Mouse (Mus musculus) embryonic facial prominence, embryonic 13.5 days (tissue): ENCODE measurements at regions not wholly inside any gene's neighbourhood (a gene's known extent, or its start where the extent isn't known, plus 50 kb on each side); places are given as distances from the start of the nearest gene placed in this dataset.
A peak's percentile ranks its signal among the peaks of the same experiment; 100 is the strongest.

Experiments used
- ATAC-seq: fragments of 200-750 bp; cut with Nextera tagmentation; 2 replicates; pipeline ENCODE4 v1.8.0; 2017; ENCODE audit warnings: low read depth; ENCODE audit not compliant: insufficient number of reproducible peaks, insufficient read depth, low FRiP score, low TSS enrichment
- H3K27ac ChIP-seq: fragments of 300-500 bp; sonication (generic); 2 replicates; pipeline ENCODE4 v1.5.1; 2015; ENCODE audit warnings: moderate library complexity, mild to moderate bottlenecking, inconsistent platforms
- H3K27me3 ChIP-seq: fragments of 300-500 bp; sonication (generic); 2 replicates; pipeline ENCODE4 v1.6.1; 2015; ENCODE audit warnings: mild to moderate bottlenecking, inconsistent platforms
- H3K36me3 ChIP-seq: fragments of 300-500 bp; sonication (generic); 2 replicates; pipeline ENCODE4 v1.6.1; 2015; ENCODE audit warnings: mild to moderate bottlenecking, inconsistent platforms
- H3K4me1 ChIP-seq: fragments of 300-500 bp; sonication (generic); 2 replicates; pipeline ENCODE4 v1.6.1; 2015; ENCODE audit warnings: inconsistent platforms
- H3K4me2 ChIP-seq: fragments of 300-500 bp; sonication (generic); 2 replicates; pipeline ENCODE4 v1.6.1; 2015; ENCODE audit warnings: moderate library complexity, mild to moderate bottlenecking, inconsistent platforms
- H3K4me3 ChIP-seq: fragments of 300-500 bp; sonication (generic); 2 replicates; pipeline ENCODE4 v1.5.1; 2015; ENCODE audit warnings: mild to moderate bottlenecking, inconsistent platforms
- H3K9ac ChIP-seq: fragments of 300-500 bp; sonication (generic); 2 replicates; pipeline ENCODE4 v1.6.1; 2015; ENCODE audit warnings: mild to moderate bottlenecking, inconsistent platforms
- H3K9me3 ChIP-seq: fragments of 300-500 bp; sonication (generic); 2 replicates; pipeline ENCODE4 v1.6.1; 2016; ENCODE audit warnings: inconsistent platforms
- WGBS: fragments of 180-500 bp; shearing (Covaris S2); methylation state at CpG from one replicate; pipeline ENCODE4 v1.1.7; 2015; ENCODE audit warnings: mixed read lengths; 5-methylcytosine and 5-hydroxymethylcytosine counted together

DNA sequence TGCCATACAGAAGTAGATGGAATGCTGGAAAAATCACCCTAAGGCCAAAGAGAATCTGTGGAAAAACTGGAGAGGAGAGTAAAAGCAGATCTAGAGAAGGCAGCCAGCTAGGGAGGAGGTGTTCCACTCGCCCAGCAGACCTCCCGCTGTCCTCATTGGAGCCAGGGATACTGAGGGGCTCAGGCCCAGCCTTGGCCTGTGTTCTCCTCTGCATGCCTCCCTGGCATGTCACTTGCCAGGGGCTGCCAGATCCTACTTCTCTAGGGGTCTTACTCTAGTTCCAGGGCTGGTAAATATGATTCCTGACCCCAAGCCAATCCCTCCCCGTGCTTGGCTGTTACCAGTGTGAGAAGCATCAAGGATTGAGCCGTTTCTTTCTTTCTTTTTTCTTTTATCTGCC lies 59.5 kb upstream of the Cdon start:
- Histone ChIP-seq H3K4me1 (peaks cover 66% of the 10 kb centered on the region), H3K4me2 (no peak overlapping the region)
- no peak for ATAC-seq

DNA sequence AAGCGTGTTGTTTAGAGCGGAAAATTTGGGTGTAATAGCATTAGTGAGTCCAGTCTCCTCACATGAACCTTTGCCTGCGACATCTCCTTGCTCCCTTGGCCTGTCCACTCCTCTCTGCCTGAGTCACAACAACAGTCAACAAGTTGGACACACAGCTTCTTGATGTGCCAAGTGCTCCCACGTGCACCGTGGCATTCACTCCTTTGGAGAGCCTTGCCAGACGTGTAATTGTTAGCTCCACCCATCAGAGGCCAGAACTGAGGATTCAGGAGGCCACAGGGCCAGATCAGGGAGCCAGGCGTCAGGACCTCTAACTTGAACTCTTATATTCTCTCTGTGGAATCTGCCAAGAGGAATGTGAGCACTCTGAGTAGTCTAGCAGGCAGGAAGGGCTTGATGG lies 58.7 kb upstream of the Cdon start:
- Histone ChIP-seq H3K9me3 (no peaks in the 10 kb centered on the region), H3K4me1 (peaks cover 69% of the 10 kb centered on the region), H3K4me2 (0 out of 2 replicates have a peak overlapping the region, but pooled peaks have one; percentile 20), H3K4me3 (no peak overlapping the region), H3K27ac (peak overlapping the region; percentile 94), H3K36me3 (no peaks in the 10 kb centered on the region), H3K9ac (no peak overlapping the region), H3K27me3 (no peaks in the 10 kb centered on the region)
- no peak for ATAC-seq
- 39% methylated on average over 7 of the region's 7 CpGs for WGBS

More for the DNA sequence above, 59.5 kb upstream of the Cdon start:
- Histone ChIP-seq H3K27ac (peak overlapping the region; percentile 94), H3K9ac (no peak overlapping the region), H3K36me3 (no peaks in the 10 kb centered on the region), H3K27me3 (no peaks in the 10 kb centered on the region), H3K4me3 (no peak overlapping the region), H3K9me3 (no peaks in the 10 kb centered on the region)
- 44% methylated on average over 4 of the region's 4 CpGs for WGBS

DNA sequence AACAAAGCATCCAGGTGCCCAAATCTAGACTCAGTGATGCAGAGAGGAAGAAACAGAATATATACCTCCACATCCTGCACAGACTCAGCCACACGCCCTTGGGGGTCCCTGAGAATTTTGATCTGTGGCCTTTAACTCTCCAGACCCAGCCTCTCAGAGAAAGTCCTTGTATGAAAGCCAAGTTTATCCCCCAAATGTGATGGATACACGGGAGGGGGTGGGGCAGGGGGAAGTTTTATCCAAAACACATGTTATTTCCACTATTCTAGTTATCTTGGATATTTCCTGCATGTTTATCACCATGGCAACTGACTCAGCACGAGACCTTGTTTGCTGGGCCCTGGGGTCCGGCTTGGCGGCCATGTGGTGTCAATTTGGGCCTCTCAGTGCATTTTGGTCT lies 57.8 kb upstream of the Cdon start:
- no peaks in the 10 kb centered on the region for H3K36me3 ChIP-seq
- H3K4me1 ChIP-seq = peaks cover 70% of the 10 kb centered on the region
- H3K4me3 ChIP-seq = no peak overlapping the region
- H3K4me2 ChIP-seq = peak overlapping the region; percentile 20; the same call in 1 of the 2 replicates
- no peak overlapping the region for H3K9ac ChIP-seq
- ATAC-seq = no peak
- H3K27ac ChIP-seq = peak overlapping the region; percentile 94
- no peaks in the 10 kb centered on the region for H3K27me3 ChIP-seq
- no peaks in the 10 kb centered on the region for H3K9me3 ChIP-seq
- 20% methylated on average over 5 of the region's 5 CpGs for WGBS

DNA sequence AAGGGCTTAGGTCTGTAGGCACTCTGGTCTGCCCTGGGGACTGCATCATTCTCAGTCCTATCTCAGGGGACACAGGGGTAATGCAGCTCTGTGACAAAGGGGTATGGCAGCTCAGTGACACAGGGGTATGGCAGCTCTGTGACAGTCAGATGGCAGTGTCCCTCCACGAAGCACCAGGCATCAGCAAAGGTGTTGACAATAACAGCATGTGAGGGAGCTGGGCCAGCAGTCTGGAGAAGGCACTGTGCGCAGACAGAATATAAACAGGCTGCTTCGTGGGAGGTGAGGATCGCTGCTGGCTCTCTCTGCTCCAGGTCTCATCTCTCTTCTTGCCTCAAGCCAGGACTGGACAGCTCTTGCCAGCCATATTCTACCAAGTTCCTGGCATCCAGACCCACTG lies 57.0 kb upstream of the Cdon start:
- Histone ChIP-seq H3K4me3 (no peak overlapping the region), H3K4me1 (peaks cover 66% of the 10 kb centered on the region), H3K27me3 (no peaks in the 10 kb centered on the region), H3K27ac (peak overlapping the region; percentile 94), H3K36me3 (no peaks in the 10 kb centered on the region), H3K9me3 (no peaks in the 10 kb centered on the region), H3K9ac (0 out of 2 replicates have a peak overlapping the region, but pooled peaks have one; percentile 27), H3K4me2 (no peak overlapping the region)
- ATAC-seq = no peak
- WGBS = 48% methylated on average over 4 of the region's 4 CpGs

DNA sequence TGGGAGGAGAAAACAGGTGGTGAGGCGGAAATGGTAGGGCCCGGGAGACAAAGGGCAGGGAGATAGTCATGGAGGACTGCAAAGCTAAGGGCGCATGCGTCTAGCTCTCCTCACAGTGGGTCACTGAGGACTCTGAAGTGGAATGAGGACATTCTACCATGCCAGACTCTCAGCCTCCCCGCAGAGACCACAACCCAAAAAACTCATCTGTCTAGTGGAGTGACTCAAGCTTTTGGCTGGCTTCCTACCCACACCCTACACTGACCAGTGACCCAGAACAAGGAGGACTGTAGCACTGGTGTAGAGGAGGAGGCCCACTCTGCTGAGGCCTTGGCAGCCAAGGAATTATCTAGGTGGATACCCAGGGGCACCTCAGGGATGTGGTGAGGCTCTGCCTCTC lies 55.0 kb upstream of the Cdon start:
- WGBS = 97% methylated on average over 5 of the region's 5 CpGs
- H3K36me3 ChIP-seq = no peaks in the 10 kb centered on the region
- H3K4me3 ChIP-seq = no peak overlapping the region
- H3K27me3 ChIP-seq = no peaks in the 10 kb centered on the region
- no peak for ATAC-seq
- no peak overlapping the region for H3K27ac ChIP-seq
- H3K9ac ChIP-seq = no peak overlapping the region
- peaks cover 54% of the 10 kb centered on the region for H3K4me1 ChIP-seq
- no peaks in the 10 kb centered on the region for H3K9me3 ChIP-seq
- no peak overlapping the region for H3K4me2 ChIP-seq

DNA sequence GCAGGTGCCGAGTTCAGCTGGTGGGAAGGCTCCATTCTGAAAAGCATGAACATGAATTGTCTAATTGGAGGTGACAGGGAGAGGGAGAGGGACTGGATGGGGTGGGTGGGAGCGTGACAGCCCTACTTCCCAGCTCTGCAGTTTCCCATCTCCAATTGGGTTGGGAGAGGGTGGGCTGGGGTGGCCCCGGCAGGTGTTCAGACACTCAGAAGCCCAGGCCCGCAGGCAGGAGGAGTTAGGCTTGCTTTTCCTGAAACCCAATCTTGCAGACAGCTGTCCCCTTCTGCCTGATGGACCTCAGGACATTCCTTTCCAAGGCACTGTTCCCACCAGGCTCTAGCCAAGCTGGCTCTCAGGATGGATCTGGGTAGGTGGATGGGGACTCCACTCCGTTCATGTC lies 51.9 kb upstream of the Cdon start:
- no peak overlapping the region for H3K4me2 ChIP-seq
- peaks cover 41% of the 10 kb centered on the region for H3K4me1 ChIP-seq
- H3K4me3 ChIP-seq = no peak overlapping the region
- no peaks in the 10 kb centered on the region for H3K36me3 ChIP-seq
- no peak overlapping the region for H3K27ac ChIP-seq
- H3K27me3 ChIP-seq = no peaks in the 10 kb centered on the region
- no peaks in the 10 kb centered on the region for H3K9me3 ChIP-seq
- peak; percentile 44; the same call in 1 of the 2 replicates for ATAC-seq
- 55% methylated on average over 5 of the region's 5 CpGs for WGBS
- H3K9ac ChIP-seq = no peak overlapping the region

DNA sequence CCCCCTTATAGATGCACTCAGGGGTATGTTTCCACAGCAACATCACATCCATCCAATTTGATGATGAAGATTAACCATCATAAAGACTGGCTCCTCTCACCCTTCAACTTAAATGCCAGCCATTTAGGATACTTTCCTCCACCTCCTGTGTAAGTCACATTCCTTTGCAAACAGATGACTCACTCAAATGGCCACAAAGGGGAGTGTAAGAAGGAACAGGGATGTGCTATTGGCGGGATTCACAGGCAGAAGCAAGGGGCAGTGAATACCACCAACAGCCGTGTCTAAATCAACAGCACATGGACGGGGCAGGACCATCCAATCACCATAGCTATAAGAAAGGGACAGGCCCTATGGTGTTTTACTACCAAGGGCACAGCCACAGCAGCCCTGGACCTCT lies 50.9 kb upstream of the Cdon start:
- Histone ChIP-seq H3K9ac (no peak overlapping the region), H3K36me3 (no peaks in the 10 kb centered on the region), H3K4me1 (peaks cover 35% of the 10 kb centered on the region), H3K27ac (no peak overlapping the region), H3K4me2 (no peak overlapping the region), H3K9me3 (no peaks in the 10 kb centered on the region), H3K4me3 (no peak overlapping the region), H3K27me3 (no peaks in the 10 kb centered on the region)
- ATAC-seq = no peak
- 59% methylated on average over 3 of the region's 3 CpGs for WGBS

DNA sequence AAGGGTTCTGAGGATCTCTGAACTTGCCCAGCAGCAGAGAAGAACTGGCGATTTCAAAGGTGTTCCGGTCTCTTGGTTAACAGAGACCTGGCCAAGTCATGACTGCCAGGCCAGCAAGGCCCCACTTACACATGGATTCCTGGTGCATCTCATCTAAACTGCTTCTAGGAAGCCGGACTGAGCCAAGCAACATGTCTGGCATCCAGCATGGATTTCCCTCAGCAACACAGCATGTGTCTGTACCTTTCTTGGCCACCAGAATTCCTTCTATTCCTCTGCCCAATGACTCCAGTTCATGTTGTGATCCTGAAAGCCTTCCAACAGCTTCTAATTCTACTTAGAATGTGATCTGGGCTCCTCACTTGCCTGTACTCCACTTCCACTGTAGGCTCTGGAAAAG lies 50.0 kb upstream of the Cdon start:
- no peak for ATAC-seq
- Histone ChIP-seq H3K36me3 (no peaks in the 10 kb centered on the region), H3K4me1 (peaks cover 35% of the 10 kb centered on the region), H3K9ac (no peak overlapping the region), H3K9me3 (no peaks in the 10 kb centered on the region), H3K4me2 (no peak overlapping the region), H3K27ac (no peak overlapping the region), H3K27me3 (no peaks in the 10 kb centered on the region), H3K4me3 (no peak overlapping the region)
- 93% methylated on average over 3 of the region's 3 CpGs for WGBS
